Mouse (Mus musculus) lung, embryonic 16.5 days (tissue): ENCODE data around the gene 4933424G06Rik. TPM values are rescaled to one million over a fixed set of nuclear protein-coding genes. Genes with fewer than 3 reads are reported as not detected.
"Not testable (repeated sequence)": the region's sequence is repeated elsewhere in the genome, so short reads cannot be mapped to it uniquely, and the experiment has no call there.

Experiments
- ATAC-seq: fragments of 200-750 bp; cut with Nextera tagmentation; 2 replicates; pipeline ENCODE4 v1.8.0; 2017; ENCODE audit warnings: low read depth, mild to moderate bottlenecking, moderate library complexity
- H3K27ac ChIP-seq: fragments of 300-500 bp; sonication (generic); 2 replicates; pipeline ENCODE4 v1.5.1; 2014; ENCODE audit warnings: mild to moderate bottlenecking, control low read depth, low read length
- H3K27me3 ChIP-seq: fragments of 300-500 bp; sonication (generic); 2 replicates; pipeline ENCODE4 v1.6.1; 2014; ENCODE audit warnings: low read depth, low read length, mixed read lengths; ENCODE audit not compliant: control insufficient read depth, insufficient read depth
- H3K36me3 ChIP-seq: fragments of 300-500 bp; sonication (generic); 2 replicates; pipeline ENCODE4 v1.6.1; 2014; ENCODE audit warnings: low read length; ENCODE audit not compliant: control insufficient read depth, insufficient read depth
- H3K4me1 ChIP-seq: fragments of 300-500 bp; sonication (generic); replicated peaks from 2 replicates; pipeline ENCODE4 v1.6.1; 2014; ENCODE audit warnings: low read length, mixed read lengths; ENCODE audit not compliant: control insufficient read depth, insufficient read depth
- H3K4me2 ChIP-seq: fragments of 300-500 bp; sonication (generic); 2 replicates; pipeline ENCODE4 v1.6.1; 2014; ENCODE audit warnings: low read depth, low read length, control low read depth
- H3K4me3 ChIP-seq: fragments of 300-500 bp; sonication (generic); 2 replicates; pipeline ENCODE4 v1.5.1; 2014; ENCODE audit warnings: mild to moderate bottlenecking, low read length, control low read depth
- H3K9ac ChIP-seq: fragments of 300-500 bp; sonication (generic); 2 replicates; pipeline ENCODE4 v1.6.1; 2014; ENCODE audit warnings: low read length, control low read depth
- H3K9me3 ChIP-seq: fragments of 300-500 bp; sonication (generic); 2 replicates; pipeline ENCODE4 v1.6.1; 2016; ENCODE audit warnings: low read length; ENCODE audit not compliant: control insufficient read depth
- WGBS: fragments of 180-500 bp; shearing (Covaris S2); extraction: QIAGEN DNeasy Blood & Tissue Kit; methylation state at CpG from one replicate; pipeline ENCODE4 v1.1.7; 2014; 5-methylcytosine and 5-hydroxymethylcytosine counted together
- polyA plus RNA-seq: library from polyadenylated mRNA; unstranded; fragments of >200 nt; fragmentation: Nextera tagmentation; extraction: Ambion mirVana; gene quantifications from 2 replicates; pipeline ENCODE4 v1.2.1, GENCODE M21; 2015

4933424G06Rik gene
- not detected in 2 replicates for polyA plus RNA-seq

GRCm38 (mm10) chr1:36709854-36710280, at the start of gene 4933424G06Rik:
TSS of gene 4933424G06Rik (plus strand) at chr1:36710149.
- peak; percentile 98 for ATAC-seq
- no peaks in the 10 kb centered on the region for H3K9me3 ChIP-seq
- H3K4me3 ChIP-seq = peak within 1 kb of the TSS; percentile 98
- H3K4me2 ChIP-seq = peak within 1 kb of the TSS; percentile 86
- under 1% methylated on average over 29 of the region's 29 CpGs for WGBS
- peak within 1 kb of the TSS; percentile 79 for H3K27ac ChIP-seq
- peaks cover 4% of the 10 kb centered on the region; the same call in 1 of the 2 replicates for H3K36me3 ChIP-seq
- no peaks in the 10 kb centered on the region for H3K27me3 ChIP-seq
- H3K4me1 ChIP-seq = peaks cover 13% of the 10 kb centered on the region
- H3K9ac ChIP-seq = peak within 1 kb of the TSS; percentile 94

GRCm38 (mm10) chr1:36664457-36664856, 45.5 kb upstream of the 4933424G06Rik start:
- H3K36me3 ChIP-seq = no peaks in the 10 kb centered on the region
- peaks cover 4% of the 10 kb centered on the region; the same call in 1 of the 2 replicates for H3K4me1 ChIP-seq
- no peak overlapping the region for H3K4me3 ChIP-seq
- H3K9me3 ChIP-seq = no peaks in the 10 kb centered on the region
- WGBS = 44% methylated on average over 4 of the region's 4 CpGs
- H3K27ac ChIP-seq = no peak overlapping the region
- no peak overlapping the region for H3K9ac ChIP-seq
- no peaks in the 10 kb centered on the region for H3K27me3 ChIP-seq
- no peak overlapping the region for H3K4me2 ChIP-seq
- ATAC-seq = no peak

GRCm38 (mm10) chr1:36665165-36665723, 44.7 kb upstream of the 4933424G06Rik start:
- H3K27ac ChIP-seq = no peak overlapping the region
- ATAC-seq = 0 out of 2 replicates have a peak, but pooled peaks have one; percentile 15

GRCm38 (mm10) chr1:36665934-36666333, 44.0 kb upstream of the 4933424G06Rik start:
- Histone ChIP-seq H3K36me3 (no peaks in the 10 kb centered on the region), H3K9me3 (no peaks in the 10 kb centered on the region)
- no peak for ATAC-seq

More at GRCm38 (mm10) chr1:36665165-36665723, 44.7 kb upstream of the 4933424G06Rik start:
- Histone ChIP-seq H3K9ac (no peak overlapping the region), H3K36me3 (no peaks in the 10 kb centered on the region), H3K4me3 (no peak overlapping the region), H3K27me3 (no peaks in the 10 kb centered on the region), H3K4me2 (no peak overlapping the region), H3K4me1 (peaks cover 4% of the 10 kb centered on the region; the same call in 1 of the 2 replicates), H3K9me3 (no peaks in the 10 kb centered on the region)
- 60% methylated on average over 11 of the region's 11 CpGs for WGBS

GRCm38 (mm10) chr1:36668007-36668406, 41.9 kb upstream of the 4933424G06Rik start:
- not testable (repeated sequence) for H3K9ac ChIP-seq, H3K36me3 ChIP-seq, ATAC-seq, H3K27me3 ChIP-seq, H3K27ac ChIP-seq, H3K4me1 ChIP-seq, H3K4me2 ChIP-seq, H3K9me3 ChIP-seq, H3K4me3 ChIP-seq
- WGBS = 77% methylated on average over 4 of the region's 4 CpGs

More at GRCm38 (mm10) chr1:36665934-36666333, 44.0 kb upstream of the 4933424G06Rik start:
- Histone ChIP-seq H3K27me3 (no peaks in the 10 kb centered on the region), H3K27ac (no peak overlapping the region), H3K4me2 (no peak overlapping the region), H3K4me3 (no peak overlapping the region), H3K9ac (no peak overlapping the region), H3K4me1 (peaks cover 4% of the 10 kb centered on the region; the same call in 1 of the 2 replicates)
- 52% methylated on average over 4 of the region's 4 CpGs for WGBS

- no peak overlapping the region for H3K9ac ChIP-seq
- no peak overlapping the region for H3K4me2 ChIP-seq
These were observed 39.7 kb upstream of the 4933424G06Rik start for GRCm38 (mm10) chr1:36670256-36670655.

GRCm38 (mm10) chr1:36671260-36671659, 38.7 kb upstream of the 4933424G06Rik start:
- no peaks in the 10 kb centered on the region for H3K4me1 ChIP-seq
- ATAC-seq = no peak
- no peak overlapping the region for H3K27ac ChIP-seq
- no peaks in the 10 kb centered on the region for H3K36me3 ChIP-seq
- no peaks in the 10 kb centered on the region for H3K27me3 ChIP-seq
- 86% methylated on average over 10 of the region's 10 CpGs for WGBS
- H3K9ac ChIP-seq = no peak overlapping the region
- no peak overlapping the region for H3K4me3 ChIP-seq
- H3K9me3 ChIP-seq = no peaks in the 10 kb centered on the region
- no peak overlapping the region for H3K4me2 ChIP-seq

More at GRCm38 (mm10) chr1:36670256-36670655, 39.7 kb upstream of the 4933424G06Rik start:
- WGBS = 58% methylated on average over 4 of the region's 4 CpGs
- H3K9me3 ChIP-seq = no peaks in the 10 kb centered on the region
- no peak overlapping the region for H3K4me3 ChIP-seq
- no peaks in the 10 kb centered on the region for H3K36me3 ChIP-seq
- peaks cover 3% of the 10 kb centered on the region; the same call in 1 of the 2 replicates for H3K4me1 ChIP-seq
- H3K27ac ChIP-seq = no peak overlapping the region
- no peak for ATAC-seq
- H3K27me3 ChIP-seq = no peaks in the 10 kb centered on the region

- ATAC-seq = no peak
- H3K4me2 ChIP-seq = no peak overlapping the region
- no peaks in the 10 kb centered on the region for H3K36me3 ChIP-seq
- 44% methylated on average over 16 of the region's 16 CpGs for WGBS
- H3K4me3 ChIP-seq = no peak overlapping the region
- H3K9me3 ChIP-seq = no peaks in the 10 kb centered on the region
- no peak overlapping the region for H3K27ac ChIP-seq
- no peaks in the 10 kb centered on the region for H3K27me3 ChIP-seq
- no peaks in the 10 kb centered on the region for H3K4me1 ChIP-seq
- H3K9ac ChIP-seq = no peak overlapping the region
These were observed 37.1 kb upstream of the 4933424G06Rik start for GRCm38 (mm10) chr1:36672648-36673350.

GRCm38 (mm10) chr1:36674936-36675335, 35.0 kb upstream of the 4933424G06Rik start:
- no peak for ATAC-seq
- no peak overlapping the region for H3K4me2 ChIP-seq
- no peaks in the 10 kb centered on the region; the same call in 1 of the 2 replicates for H3K4me1 ChIP-seq
- 23% methylated on average over 3 of the region's 3 CpGs for WGBS
- no peak overlapping the region for H3K9ac ChIP-seq
- no peaks in the 10 kb centered on the region for H3K27me3 ChIP-seq
- no peaks in the 10 kb centered on the region for H3K9me3 ChIP-seq
- no peak overlapping the region for H3K4me3 ChIP-seq
- no peak overlapping the region for H3K27ac ChIP-seq
- H3K36me3 ChIP-seq = no peaks in the 10 kb centered on the region
